Mouse (Mus musculus) ES-Bruce4 (cell line): ENCODE measurements around the gene Tspan6.

ENCODE experiments used
- CTCF ChIP-seq: IDR thresholded peaks from one replicate; pipeline ENCODE4 v1.8.1; 2011; ENCODE audit warnings: low read depth, low read length
- POLR2A ChIP-seq: IDR thresholded peaks from one replicate; pipeline ENCODE4 v1.8.1; 2011; ENCODE audit warnings: low read length; ENCODE audit not compliant: insufficient read depth

- TF ChIP-seq CTCF, result no peak
- TF ChIP-seq POLR2A, result no peak
Observed at GRCm38 (mm10) chrX:133936605-133937225, 38.5 kb upstream of the Tspan6 start.
